Comparison of ENCODE assay signal across 12 mouse cellular contexts in the genomic region with DNA sequence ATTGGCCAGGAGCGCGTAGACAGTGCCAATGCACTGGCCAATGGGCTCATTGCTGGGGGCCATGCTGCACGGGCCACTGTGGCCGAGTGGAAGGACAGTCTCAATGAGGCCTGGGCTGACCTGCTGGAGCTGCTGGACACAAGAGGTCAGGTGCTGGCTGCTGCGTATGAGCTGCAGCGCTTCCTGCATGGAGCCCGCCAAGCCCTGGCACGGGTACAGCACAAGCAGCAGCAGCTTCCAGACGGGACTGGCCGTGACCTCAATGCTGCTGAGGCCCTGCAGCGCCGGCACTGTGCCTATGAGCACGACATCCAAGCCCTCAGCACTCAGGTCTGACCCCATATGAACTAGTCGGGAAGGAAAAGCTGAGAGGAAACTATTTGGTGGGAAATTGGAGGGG. TPM values are rescaled to one million over a fixed set of nuclear protein-coding genes. Genes with fewer than 3 reads are reported as not detected.
DNase-seq lines count a peak whose midpoint lies in the region; TF ChIP-seq lines count a peak whose summit lies in the region.
"Had no signal": no experiment of that assay in that cellular context is flagged by ENCODE, and none has a peak within 500 bp of the region (broad histone marks: within the 10 kb centered on the region; RNA-seq: fewer than 3 reads in every experiment).

No protein-coding gene starts in this region.

- intact Hi-C loops in heart, adult 2 months (cut with DNase I), result no loop called here

- TF ChIP-seq EP300 in heart, adult 2 months (IDR thresholded peaks at IDR 0.05; ENCODE audit: insufficient read depth, low read depth, low read length), result no peak

- no peaks in the 10 kb centered on the region for H3K27me3 ChIP-seq in heart, adult 2 months (ENCODE audit: control insufficient read depth, insufficient read depth, low read length)
- H3K27me3 ChIP-seq in heart, embryonic 10.5 days (ENCODE audit: insufficient read depth, poor library complexity, severe bottlenecking), result no peaks in the 10 kb centered on the region; the same call in 1 of the 2 replicates
- H3K27me3 ChIP-seq: forebrain, embryonic 13.5 days; limb, embryonic 12.5 days had no signal

- H3K27ac ChIP-seq in heart, adult 2 months, result no peak overlapping the region
- H3K27ac ChIP-seq in heart, embryonic 10.5 days, result no peak overlapping the region
- H3K27ac ChIP-seq: forebrain, embryonic 13.5 days; limb, embryonic 12.5 days had no signal

- no peak overlapping the region for H3K9ac ChIP-seq in heart, adult 2 months (ENCODE audit: low read depth, low read length)
- H3K9ac ChIP-seq: forebrain, embryonic 13.5 days; limb, embryonic 12.5 days had no signal

- TF ChIP-seq CTCF in heart, adult 2 months (IDR thresholded peaks at IDR 0.05), result no peak

- no peak for TF ChIP-seq POLR2A in heart, adult 2 months (IDR thresholded peaks at IDR 0.05; ENCODE audit: insufficient read depth, low read depth, low read length)

- H3K9me3 ChIP-seq in heart, embryonic 10.5 days, result no peaks in the 10 kb centered on the region
- H3K9me3 ChIP-seq: forebrain, embryonic 13.5 days; limb, embryonic 12.5 days had no signal

- H3K36me3 ChIP-seq in heart, adult 2 months (ENCODE audit: control insufficient read depth, insufficient read depth, low read length), result no peaks in the 10 kb centered on the region
- H3K36me3 ChIP-seq in heart, embryonic 10.5 days, result peaks cover 2% of the 10 kb centered on the region; the same call in 1 of the 2 replicates

- H3K4me3 ChIP-seq in heart, adult 2 months, result no peak overlapping the region
- H3K4me3 ChIP-seq in heart, embryonic 10.5 days, result no peak overlapping the region
- H3K4me3 ChIP-seq: forebrain, embryonic 13.5 days; limb, embryonic 12.5 days had no signal

- 42% methylated on average over 14 of the region's 14 CpGs for WGBS in heart, adult 2 months
- WGBS in heart, embryonic 10.5 days, result 84% methylated on average over 14 of the region's 14 CpGs

- peaks cover 2% of the 10 kb centered on the region; the same call in 1 of the 2 replicates for H3K4me1 ChIP-seq in heart, adult 2 months (ENCODE audit: control insufficient read depth, insufficient read depth, low read length)
- H3K4me1 ChIP-seq in heart, embryonic 10.5 days, result 0 out of 2 replicates have a peak, but pooled peaks cover 3% of the 10 kb centered on the region
- H3K4me1 ChIP-seq: forebrain, embryonic 13.5 days had no signal

- H3K79me2 ChIP-seq in heart, adult 2 months (replicated peaks; ENCODE audit: control insufficient read depth, insufficient read depth, low read length), result no peaks in the 10 kb centered on the region

- DNase-seq in heart, adult 2 months, result peak; percentile 52 to 59
- no peak for DNase-seq in heart, embryonic 10.5 days (ENCODE audit: low spot score)
- peak; percentile 65 for DNase-seq in testis, postnatal 10 days (ENCODE audit: low spot score)
- DNase-seq in testis, postnatal 14 days (ENCODE audit: low spot score), result no peak
- DNase-seq in cerebellum, postnatal 25 days, result peak; percentile 83 to 90
- peak; percentile 69 for DNase-seq in skeletal muscle tissue, adult 2 months (ENCODE audit: low read depth, low spot score)
- DNase-seq in lung, postnatal 36 days, result no peak
- no peak for DNase-seq in frontal cortex, postnatal 10 days (ENCODE audit: low spot score in 2 of 2)
- DNase-seq: kidney, adult 8-10 months; thymus, postnatal 25 days had no signal

RNA-seq across cellular contexts. Expression of a gene that starts 9.7 kb away (rescaled TPM):
- total RNA-seq in heart, adult 2 months (2021), result 1 to 10 TPM; 6.3 to 6.5 TPM
- polyA plus RNA-seq in heart, adult 2 months (2012; rRNA removed), result 5.1 and 6.9 TPM in 2 replicates
- polyA plus RNA-seq in heart, embryonic 10.5 days (2016; fragmentation: Nextera tagmentation; extraction: Ambion mirVana), result 44.8 and 59.1 TPM in 2 replicates

RNA-seq across cellular contexts. Expression of a gene that starts 35.6 kb away (rescaled TPM):
- total RNA-seq in heart, adult 2 months (2021), result under 1 TPM; 0.23 to 0.27 TPM
- polyA plus RNA-seq in heart, adult 2 months (2012; rRNA removed), result 0.18 and 0.20 TPM in 2 replicates
- polyA plus RNA-seq in heart, embryonic 10.5 days (2016; fragmentation: Nextera tagmentation; extraction: Ambion mirVana), result 0.57 and 1.6 TPM in 2 replicates

RNA-seq across cellular contexts. Expression of a gene that starts 47.1 kb away (rescaled TPM):
- 10 to 100 TPM; 39.4 to 46.3 TPM for total RNA-seq in heart, adult 2 months (2021)
- 39.2 and 63.1 TPM in 2 replicates for polyA plus RNA-seq in heart, adult 2 months (2012; rRNA removed)
- 59.6 and 68.1 TPM in 2 replicates for polyA plus RNA-seq in heart, embryonic 10.5 days (2016; fragmentation: Nextera tagmentation; extraction: Ambion mirVana)

RNA-seq across cellular contexts. Expression of a gene that starts 48.1 kb away (rescaled TPM):
- total RNA-seq in heart, adult 2 months (2021), result not detected
- not detected in 2 replicates for polyA plus RNA-seq in heart, adult 2 months (2012; rRNA removed)
- polyA plus RNA-seq in heart, embryonic 10.5 days (2016; fragmentation: Nextera tagmentation; extraction: Ambion mirVana), result 2.1 and 2.2 TPM in 2 replicates

Comparison
In these comparisons a context has a peak if more than half of its experiments do, and no peak if none do; other contexts are left out.
1. DNase-seq: peak in heart, adult 2 months (2 of 2), testis, postnatal 10 days (single experiment), cerebellum, postnatal 25 days (2 of 2) and skeletal muscle tissue, adult 2 months (single experiment); none in heart, embryonic 10.5 days (single experiment), testis, postnatal 14 days (single experiment), lung, postnatal 36 days (single experiment) and frontal cortex, postnatal 10 days (0 of 2).